Mouse (Mus musculus) G1E (cell line): ENCODE results near the gene Man2a1.

Experiments used
- CTCF ChIP-seq: IDR thresholded peaks from 2 replicates; pipeline ENCODE4 v1.5.1; 2012; ENCODE audit warnings: low read depth, low read length, inconsistent platforms, mixed read lengths
- GATA1 ChIP-seq: IDR thresholded peaks from 2 replicates; pipeline ENCODE4 v1.6.1; 2012; ENCODE audit warnings: borderline replicate concordance, low read length, inconsistent platforms, mixed read lengths
- GATA2 ChIP-seq: IDR thresholded peaks from 2 replicates; pipeline ENCODE4 v1.6.1; 2012; ENCODE audit warnings: low read depth, low read length, inconsistent platforms, borderline replicate concordance

GRCm38 (mm10) chr17:64621649-64622351 lies 21.3 kb downstream of the Man2a1 start:
- TF ChIP-seq GATA1 (no peak), GATA2 (no peak), CTCF (no peak)
